Mouse (Mus musculus): ENCODE data around the gene Cfap20. TPM values are rescaled to one million over a fixed set of nuclear protein-coding genes. Genes with fewer than 3 reads are reported as not detected.

Gene Cfap20
- total and polyA plus RNA-seq, 3 experiments: 56.2 to 281 (median 77.7) TPM

- Histone ChIP-seq H3K36me3 (ENCODE audit: control insufficient read depth in 1 of 2, insufficient read depth in 2 of 2, low read length in 2 of 2) (peaks cover 0 to 32% of the 10 kb centered on the region in 2 experiments; a peak in 2 of 4 replicates), H3K4me1 (ENCODE audit: control insufficient read depth in 1 of 2, insufficient read depth in 2 of 2, low read length in 2 of 2) (peaks cover 19 to 42% of the 10 kb centered on the region in 2 experiments), H3K4me3 (ENCODE audit: control insufficient read depth in 1 of 2, insufficient read depth in 1 of 2, low read depth in 2 of 2, low read length in 2 of 2) (peak overlapping the region; percentile 89 to 96), H3K9me3 (replicated peaks; ENCODE audit: insufficient read depth, low read length) (no peaks in the 10 kb centered on the region), H3K79me2 (ENCODE audit: control insufficient read depth, insufficient read depth, low read length, poor library complexity) (peaks cover 43% of the 10 kb centered on the region), H3K27me3 (ENCODE audit: control insufficient read depth in 1 of 2, insufficient read depth in 2 of 2, low read length in 2 of 2) (no peaks in the 10 kb centered on the region), H3K27ac (ENCODE audit: control insufficient read depth, low read depth, low read length) (no peak overlapping the region; the same call in 1 of the 2 replicates), H3K9ac (ENCODE audit: control insufficient read depth, low read depth, low read length, poor library complexity, severe bottlenecking) (peak overlapping the region; percentile 92)
- DNase-seq (ENCODE audit: low read depth, low spot score): peak; percentile 19
- TF ChIP-seq RCOR1 (IDR thresholded peaks at IDR 0.05; ENCODE audit: low read depth, low read length): no peak
- no peak for TF ChIP-seq ZKSCAN1 (IDR thresholded peaks at IDR 0.05; ENCODE audit: low read depth, low read length)
- no peak for TF ChIP-seq GABPA (IDR thresholded peaks at IDR 0.05; ENCODE audit: low read depth, low read length)
Measured at GRCm38 (mm10) chr8:95433124-95433523, 1.5 kb downstream of the Cfap20 start.

- H3K27ac ChIP-seq (ENCODE audit: control insufficient read depth, low read depth, low read length): no peak overlapping the region; the same call in 1 of the 2 replicates
- no peaks in the 10 kb centered on the region for H3K9me3 ChIP-seq (replicated peaks; ENCODE audit: insufficient read depth, low read length)
- no peak overlapping the region; a peak in 1 of 4 replicates for H3K4me3 ChIP-seq (ENCODE audit: control insufficient read depth in 1 of 2, insufficient read depth in 1 of 2, low read depth in 2 of 2, low read length in 2 of 2)
- peaks cover 0 to 33% of the 10 kb centered on the region in 2 experiments; a peak in 2 of 4 replicates for H3K36me3 ChIP-seq (ENCODE audit: control insufficient read depth in 1 of 2, insufficient read depth in 2 of 2, low read length in 2 of 2)
- DNase-seq (ENCODE audit: low read depth, low spot score): peak; percentile 41
- peaks cover 44% of the 10 kb centered on the region for H3K79me2 ChIP-seq (ENCODE audit: control insufficient read depth, insufficient read depth, low read length, poor library complexity)
- peaks cover 18 to 41% of the 10 kb centered on the region in 2 experiments for H3K4me1 ChIP-seq (ENCODE audit: control insufficient read depth in 1 of 2, insufficient read depth in 2 of 2, low read length in 2 of 2)
- H3K9ac ChIP-seq (ENCODE audit: control insufficient read depth, low read depth, low read length, poor library complexity, severe bottlenecking): no peak overlapping the region
- no peaks in the 10 kb centered on the region for H3K27me3 ChIP-seq (ENCODE audit: control insufficient read depth in 1 of 2, insufficient read depth in 2 of 2, low read length in 2 of 2)
- no peak for TF ChIP-seq ZNF384 (IDR thresholded peaks at IDR 0.05; ENCODE audit: low read depth, low read length)
- no peak for TF ChIP-seq USF1 (IDR thresholded peaks at IDR 0.05; ENCODE audit: low read depth, low read length)
- no peak for TF ChIP-seq MAFK (IDR thresholded peaks at IDR 0.05; ENCODE audit: borderline replicate concordance, low read depth, low read length)
- TF ChIP-seq NELFE (IDR thresholded peaks at IDR 0.05; ENCODE audit: low read depth, low read length): no peak
Measured at GRCm38 (mm10) chr8:95432471-95432870, 2.2 kb downstream of the Cfap20 start.

DNA sequence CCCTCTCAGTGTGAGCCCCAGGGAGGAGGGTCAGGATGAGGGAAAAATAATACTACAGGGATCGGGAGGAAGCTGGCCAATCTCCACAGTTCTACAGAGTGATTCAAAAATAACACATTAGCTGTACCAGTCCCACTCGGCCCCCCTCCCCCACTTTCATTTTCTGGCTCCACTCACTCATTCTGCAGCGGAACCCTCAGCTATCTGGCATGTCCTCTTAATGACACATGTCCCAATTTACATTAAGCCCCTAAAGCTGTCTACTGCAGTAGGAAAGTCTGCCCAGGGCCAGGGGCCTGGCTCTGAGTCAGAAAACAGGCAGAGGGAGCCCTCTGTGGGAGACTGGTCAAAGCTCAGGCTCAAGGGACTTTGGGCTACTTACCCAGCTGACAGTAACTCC is 4.7 kb downstream of the Cfap20 start:
- no peak overlapping the region for H3K27ac ChIP-seq (ENCODE audit: control insufficient read depth, low read depth, low read length)
- H3K9me3 ChIP-seq (replicated peaks; ENCODE audit: insufficient read depth, low read length): no peaks in the 10 kb centered on the region
- peaks cover 55% of the 10 kb centered on the region for H3K79me2 ChIP-seq (ENCODE audit: control insufficient read depth, insufficient read depth, low read length, poor library complexity)
- peaks cover 17 to 42% of the 10 kb centered on the region in 2 experiments for H3K4me1 ChIP-seq (ENCODE audit: control insufficient read depth in 1 of 2, insufficient read depth in 2 of 2, low read length in 2 of 2)
- H3K4me3 ChIP-seq (ENCODE audit: control insufficient read depth in 1 of 2, insufficient read depth in 1 of 2, low read depth in 2 of 2, low read length in 2 of 2): no peak overlapping the region
- peaks cover 0 to 36% of the 10 kb centered on the region in 2 experiments; a peak in 3 of 4 replicates for H3K36me3 ChIP-seq (ENCODE audit: control insufficient read depth in 1 of 2, insufficient read depth in 2 of 2, low read length in 2 of 2)
- no peaks in the 10 kb centered on the region for H3K27me3 ChIP-seq (ENCODE audit: control insufficient read depth in 1 of 2, insufficient read depth in 2 of 2, low read length in 2 of 2)
- H3K9ac ChIP-seq (ENCODE audit: control insufficient read depth, low read depth, low read length, poor library complexity, severe bottlenecking): no peak overlapping the region
- DNase-seq (ENCODE audit: low read depth, low spot score): no peak
- TF ChIP-seq E2F4 (IDR thresholded peaks at IDR 0.05; ENCODE audit: borderline replicate concordance, low read depth, low read length): no peak
- no peak for TF ChIP-seq MAZ (IDR thresholded peaks at IDR 0.05; ENCODE audit: low read depth, low read length)
- no peak for TF ChIP-seq MAX (IDR thresholded peaks at IDR 0.05; ENCODE audit: low read length)
- no peak for TF ChIP-seq CHD1 (IDR thresholded peaks at IDR 0.05; ENCODE audit: low read depth, low read length)
- no peak for TF ChIP-seq HCFC1 (IDR thresholded peaks at IDR 0.05; ENCODE audit: low read depth, low read length)
- no peak for TF ChIP-seq CTCF (IDR thresholded peaks at IDR 0.05 in 2 of 3, conservative IDR thresholded peaks at IDR 0.05 in 1 of 3; ENCODE audit: control insufficient read depth in 1 of 3, insufficient read depth in 1 of 3, low read depth in 2 of 3, low read length in 3 of 3, poor library complexity in 1 of 3, severe bottlenecking in 1 of 3)
- no peak for TF ChIP-seq KAT2A (conservative IDR thresholded peaks at IDR 0.05; ENCODE audit: low read depth, low read length)
- TF ChIP-seq NRF1 (IDR thresholded peaks at IDR 0.05; ENCODE audit: insufficient read depth, low read depth, low read length, poor library complexity, severe bottlenecking): no peak
- no peak for TF ChIP-seq ETS1 (IDR thresholded peaks at IDR 0.05; ENCODE audit: low read depth, low read length)
- TF ChIP-seq USF2 (IDR thresholded peaks at IDR 0.05; ENCODE audit: borderline replicate concordance in 1 of 2, insufficient read depth in 1 of 2, low read depth in 1 of 2, low read length in 2 of 2): no peak
